Mouse (Mus musculus) left cerebral cortex, postnatal 10 days (tissue): ENCODE data around the gene Dusp16. TPM values are rescaled to one million over a fixed set of nuclear protein-coding genes. Genes with fewer than 3 reads are reported as not detected.
A peak's percentile ranks its signal among the peaks of the same experiment; 100 is the strongest.

ENCODE experiments used
- DNase-seq, 2 experiments: peaks; one replicate each; pipeline ENCODE4 v3.0.0; 2021 to 2022; ENCODE audit warnings: low spot score in 2 of 2, mixed read lengths in 1 of 2; ENCODE audit errors: extremely low spot score in 1 of 2
- intact Hi-C: fragments of 180-260 bp; cut with DNase I; formaldehyde crosslinking; loops from one replicate; pipeline ENCODE4 v1.15.1; 2025
- total RNA-seq, 2 experiments: library from RNA; stranded (reverse); gene quantifications; 2 replicates each; pipeline ENCODE4 v1.2.3; 2021

Gene Dusp16
- 1 to 10 TPM; 5.6 to 6.6 TPM for total RNA-seq

DNA sequence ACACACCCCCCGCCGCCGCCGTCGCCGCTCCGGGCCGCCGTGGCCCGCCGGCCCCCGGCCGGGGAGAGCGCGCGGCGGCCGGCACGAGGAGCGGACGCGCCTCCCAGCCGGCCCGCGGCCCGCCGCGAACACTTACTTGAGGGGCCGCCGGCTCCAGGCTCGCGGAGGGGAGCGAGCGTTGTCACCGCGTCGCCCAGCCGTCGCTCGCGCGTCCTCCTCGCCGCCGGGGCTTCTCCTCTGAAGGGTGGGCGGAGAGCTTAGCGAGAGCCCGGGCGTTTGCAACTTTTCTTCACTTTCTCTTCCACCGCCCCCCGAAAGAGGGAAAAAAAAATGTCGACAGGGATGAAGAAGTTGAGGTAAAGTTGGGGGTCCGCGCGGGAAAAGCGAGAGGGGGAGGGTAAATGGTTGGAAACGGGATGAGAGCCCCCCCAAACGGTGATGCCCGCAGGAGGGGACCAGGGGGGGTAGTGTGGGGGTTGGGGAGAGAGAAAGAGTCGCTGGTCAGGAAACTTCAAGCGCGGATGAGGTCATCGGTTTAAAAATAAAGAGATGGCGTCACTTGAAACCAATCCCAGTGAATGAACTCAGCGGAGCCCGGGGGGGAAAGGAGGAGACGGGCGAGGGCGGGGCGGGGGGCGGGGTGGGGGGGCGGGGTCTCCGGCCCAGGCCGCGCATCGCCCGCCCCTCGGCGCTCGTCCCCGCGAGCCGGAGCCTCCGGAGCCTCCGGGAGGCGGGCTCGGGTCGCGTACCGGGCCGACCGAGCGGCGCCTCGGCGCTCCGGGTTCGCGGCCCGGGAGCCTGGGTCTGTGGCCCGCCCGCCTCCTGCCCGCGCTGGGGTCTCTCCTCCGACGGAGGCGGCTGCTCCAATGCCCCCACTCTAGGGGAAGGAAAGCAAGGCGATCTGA is at the start of gene Dusp16:
Dusp16 (minus strand) TSS at position 485 of the 905 bp plus-strand sequence.
- DNase-seq, result peak; percentile 84 to 88
- intact Hi-C loops, result no loop called here

DNA sequence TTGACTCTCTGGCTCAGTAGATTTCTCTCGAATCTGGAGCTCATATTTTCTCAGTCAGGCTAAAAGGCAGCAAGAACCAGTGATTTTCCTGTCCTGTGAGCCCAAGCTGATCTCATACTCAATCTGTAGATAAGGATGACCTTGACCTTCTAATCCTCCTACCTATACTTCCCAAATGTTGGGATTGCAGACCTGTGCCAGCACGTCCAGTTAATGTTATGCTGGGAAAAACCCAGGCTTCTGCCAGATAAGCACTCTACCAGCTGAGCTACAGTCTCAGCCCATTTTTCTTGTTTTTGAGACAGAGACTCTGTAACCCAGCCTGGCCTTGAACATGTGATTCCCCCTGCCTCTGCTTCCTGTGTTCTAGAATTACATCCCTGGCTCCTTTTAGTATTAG is 47.9 kb upstream of the Dusp16 start:
- DNase-seq, result no peak
- intact Hi-C loops, result no loop called here

- intact Hi-C loops, result no loop called here
- DNase-seq, result no peak
Observed at GRCm38 (mm10) chr6:134838111-134838510, 45.7 kb upstream of the Dusp16 start.

DNA sequence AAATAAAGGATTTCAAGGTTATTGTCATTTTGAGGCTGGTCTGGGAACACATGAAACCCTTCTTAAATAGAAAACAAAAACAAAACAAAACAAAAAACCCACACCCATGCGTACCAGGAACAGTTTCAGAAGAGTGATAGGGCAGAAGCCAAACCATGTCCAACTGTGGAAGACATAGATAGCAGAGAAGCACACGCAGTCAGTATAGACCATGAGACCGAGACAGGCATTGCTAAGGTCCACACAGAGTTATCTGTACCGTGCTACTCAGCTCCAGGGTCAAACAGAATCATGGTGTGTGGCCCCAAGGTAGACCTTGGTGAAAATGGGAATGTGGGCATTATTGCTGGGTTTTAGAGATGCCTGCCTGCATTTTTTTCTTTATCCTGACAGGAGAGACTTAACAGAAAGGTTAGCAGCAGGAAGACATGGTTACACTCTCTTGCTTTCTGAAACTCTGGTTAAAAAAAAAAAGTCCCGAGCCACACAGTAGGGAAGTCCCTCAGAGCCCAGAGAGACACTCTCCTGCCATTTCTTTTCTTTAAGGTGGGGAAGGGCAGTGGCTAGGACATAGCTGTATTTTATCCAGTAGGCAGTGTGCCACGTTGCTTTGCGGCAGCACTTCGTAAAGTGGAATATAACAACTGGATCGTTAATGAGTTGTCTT is 42.3 kb upstream of the Dusp16 start:
- intact Hi-C loops, result no loop called here
- DNase-seq, result no peak

GRCm38 (mm10) chr6:134830776-134831175 is 38.4 kb upstream of the Dusp16 start:
- intact Hi-C loops, result no loop called here
- no peak for DNase-seq

DNA sequence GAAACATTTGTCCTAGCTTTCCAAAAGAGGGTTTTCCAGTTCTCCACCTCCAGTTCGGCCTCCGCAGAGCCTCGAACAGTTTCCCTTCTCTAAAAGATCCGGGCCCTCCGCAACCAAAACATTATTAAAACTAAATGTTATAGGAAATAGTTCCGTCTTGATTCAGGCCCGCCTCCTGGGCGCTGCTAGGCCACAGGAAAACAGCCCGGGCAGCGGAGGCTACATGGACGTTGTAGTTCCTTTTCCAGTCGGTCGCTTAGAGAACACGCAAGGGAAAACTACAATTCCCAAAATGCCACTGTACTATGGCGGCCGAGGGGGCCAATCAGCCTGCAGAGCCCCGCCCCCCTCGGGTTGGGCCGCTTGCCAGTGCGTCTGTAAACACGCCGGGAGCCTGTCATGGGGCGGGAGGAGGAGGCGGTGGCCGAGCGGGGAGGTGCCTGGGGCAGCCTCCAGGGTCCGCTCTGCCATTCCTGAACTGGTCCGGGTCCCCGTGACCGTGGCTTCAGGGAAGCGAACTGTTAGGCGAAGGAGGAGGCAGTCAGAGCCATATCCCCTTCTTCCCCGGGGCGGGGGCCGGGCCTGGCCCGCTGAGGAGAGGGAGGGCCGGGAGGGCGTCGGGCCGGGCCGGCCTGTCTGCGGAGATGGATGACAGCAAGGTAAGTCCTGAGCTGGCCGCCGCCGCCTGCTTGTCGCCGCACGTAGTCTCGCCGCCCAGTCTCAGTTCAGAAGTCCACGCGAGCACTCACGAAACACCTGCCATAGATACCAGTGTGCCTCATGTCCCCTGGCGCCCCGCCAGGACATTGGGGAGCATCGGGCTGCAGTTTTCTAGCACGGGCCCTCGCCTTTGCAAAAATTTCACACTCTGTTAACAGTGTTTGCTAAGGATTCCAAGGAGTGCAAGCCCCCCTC is 37.6 kb upstream of the Dusp16 start, which contains the start of gene Crebl2:
Crebl2 (plus strand) TSS at position 369 of the 915 bp plus-strand sequence.
- intact Hi-C loops, result no loop called here
- peak; percentile 99 to 100 for DNase-seq

GRCm38 (mm10) chr6:134822844-134823243 is 30.4 kb upstream of the Dusp16 start:
- DNase-seq, result no peak
- intact Hi-C loops, result no loop called here

- intact Hi-C loops, result no loop called here
Observed at GRCm38 (mm10) chr6:134820411-134820810, 28.0 kb upstream of the Dusp16 start.

GRCm38 (mm10) chr6:134819741-134820140 is 27.3 kb upstream of the Dusp16 start:
- no peak for DNase-seq
- intact Hi-C loops, result no loop called here

More at GRCm38 (mm10) chr6:134820411-134820810, 28.0 kb upstream of the Dusp16 start:
- no peak for DNase-seq

- intact Hi-C loops, result no loop called here
- no peak for DNase-seq
Observed at GRCm38 (mm10) chr6:134817051-134817928, 24.9 kb upstream of the Dusp16 start.

DNA sequence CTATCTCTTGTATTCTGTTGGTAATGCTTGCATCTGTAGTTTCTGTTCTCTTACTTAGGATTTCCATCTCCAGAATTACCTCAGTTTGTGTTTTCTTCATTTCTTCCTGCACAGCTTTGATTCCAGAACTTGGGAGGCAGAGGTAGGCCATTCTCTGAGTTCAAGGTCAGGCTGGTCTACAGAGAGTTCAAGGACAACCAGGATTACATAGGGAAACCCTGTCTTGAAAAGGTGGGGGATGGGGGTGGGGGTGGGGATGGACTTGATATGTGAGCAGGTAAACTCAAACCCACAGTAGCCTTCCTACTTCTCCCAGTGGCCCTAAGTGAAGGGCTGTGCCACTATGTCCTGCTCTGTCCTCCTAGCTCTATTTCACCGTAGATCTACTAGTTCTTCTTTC is 20.6 kb upstream of the Dusp16 start:
- intact Hi-C loops, result no loop called here
- DNase-seq, result no peak

DNA sequence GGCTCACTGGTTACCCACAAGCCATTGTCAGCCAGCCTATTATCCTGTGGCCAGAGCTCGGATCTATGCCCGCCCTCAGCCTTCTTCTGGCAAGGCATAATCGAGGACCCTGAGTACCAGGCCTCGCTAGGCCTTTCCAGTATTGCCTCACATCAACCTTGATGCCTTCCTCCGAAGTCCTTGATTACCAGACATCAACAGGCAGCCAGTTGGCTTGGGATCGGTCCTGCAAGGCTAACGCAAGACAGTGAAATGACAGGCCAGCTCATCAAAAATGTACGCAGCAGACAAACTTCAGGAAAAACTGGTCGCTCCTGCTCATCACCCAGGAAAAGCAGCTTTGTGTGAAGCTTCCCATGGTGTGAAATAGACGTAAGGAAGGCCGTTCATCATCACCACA is 15.4 kb upstream of the Dusp16 start:
- no peak for DNase-seq
- intact Hi-C loops, result no loop called here

- intact Hi-C loops, result no loop called here
- no peak for DNase-seq
Observed at GRCm38 (mm10) chr6:134807091-134807490, 14.7 kb upstream of the Dusp16 start.

DNA sequence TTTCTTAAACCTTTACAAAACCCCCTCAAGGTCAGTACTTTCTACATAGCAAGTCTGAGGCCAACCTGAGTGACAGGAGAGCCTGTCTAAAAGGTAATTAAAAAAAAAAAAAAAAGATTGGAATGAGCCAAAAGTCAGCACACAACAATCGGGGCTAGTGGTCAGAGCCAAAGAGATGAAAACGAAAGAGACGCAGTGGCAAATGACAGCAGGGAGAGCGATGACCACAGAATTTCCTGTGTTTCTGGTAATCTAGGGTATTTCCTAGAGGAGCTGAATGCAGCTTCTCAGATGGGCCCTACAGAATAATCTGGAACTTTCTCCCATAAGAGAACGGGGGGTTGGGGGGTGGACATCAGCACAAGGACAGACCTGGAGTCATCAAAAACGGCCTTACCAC is 13.7 kb upstream of the Dusp16 start:
- intact Hi-C loops, result no loop called here
- DNase-seq, result no peak

GRCm38 (mm10) chr6:134804736-134805277 is 12.4 kb upstream of the Dusp16 start:
- no peak for DNase-seq

GRCm38 (mm10) chr6:134802641-134803043 is 10.2 kb upstream of the Dusp16 start:
- DNase-seq, result no peak
- intact Hi-C loops, result no loop called here

More at GRCm38 (mm10) chr6:134804736-134805277, 12.4 kb upstream of the Dusp16 start:
- intact Hi-C loops, result no loop called here

- intact Hi-C loops, result no loop called here
Observed at GRCm38 (mm10) chr6:134801483-134801882, 9.1 kb upstream of the Dusp16 start.

DNA sequence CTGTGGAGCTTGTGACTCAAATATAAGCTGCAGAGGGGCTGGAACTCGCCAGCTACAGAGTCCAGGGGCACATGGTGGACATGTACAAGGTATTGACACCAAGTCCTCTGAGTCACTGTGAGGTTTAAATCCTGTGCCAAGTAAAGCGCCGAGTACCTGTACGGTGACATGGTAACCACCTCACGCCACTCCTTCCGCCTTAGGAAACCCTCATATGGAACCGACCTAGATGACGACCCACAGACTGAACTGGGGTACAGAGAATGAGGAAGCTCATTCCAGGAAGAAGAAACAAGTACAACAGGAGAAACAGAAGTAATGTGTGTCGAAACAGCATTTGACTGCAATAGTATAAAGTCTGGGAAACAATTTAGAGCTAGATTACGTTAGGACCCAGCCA is 3.9 kb upstream of the Dusp16 start:
- DNase-seq, result no peak
- intact Hi-C loops, result loop anchor here (2.0 kb wide), 1 partner anchor 141 kb away; no protein-coding TSS in a partner anchor

More at GRCm38 (mm10) chr6:134801483-134801882, 9.1 kb upstream of the Dusp16 start:
- DNase-seq, result no peak
